Mouse (Mus musculus) adrenal gland, postnatal 10 days (tissue): ENCODE data around the gene Slc39a2. TPM values are rescaled to one million over a fixed set of nuclear protein-coding genes. Genes with fewer than 3 reads are reported as not detected.
"Not testable (repeated sequence)": the region's sequence is repeated elsewhere in the genome, so short reads cannot be mapped to it uniquely, and the experiment has no call there.

Source experiments
- DNase-seq: peaks from one replicate; pipeline ENCODE4 v3.0.0; 2021; ENCODE audit warnings: mixed read lengths
- total RNA-seq, 2 experiments: library from RNA; stranded (reverse); gene quantifications; 2 replicates each; pipeline ENCODE4 v1.2.3; 2021

The Slc39a2 gene
- total RNA-seq, 2 experiments from 2014 or later, result 0.24 to 0.97 TPM

DNA sequence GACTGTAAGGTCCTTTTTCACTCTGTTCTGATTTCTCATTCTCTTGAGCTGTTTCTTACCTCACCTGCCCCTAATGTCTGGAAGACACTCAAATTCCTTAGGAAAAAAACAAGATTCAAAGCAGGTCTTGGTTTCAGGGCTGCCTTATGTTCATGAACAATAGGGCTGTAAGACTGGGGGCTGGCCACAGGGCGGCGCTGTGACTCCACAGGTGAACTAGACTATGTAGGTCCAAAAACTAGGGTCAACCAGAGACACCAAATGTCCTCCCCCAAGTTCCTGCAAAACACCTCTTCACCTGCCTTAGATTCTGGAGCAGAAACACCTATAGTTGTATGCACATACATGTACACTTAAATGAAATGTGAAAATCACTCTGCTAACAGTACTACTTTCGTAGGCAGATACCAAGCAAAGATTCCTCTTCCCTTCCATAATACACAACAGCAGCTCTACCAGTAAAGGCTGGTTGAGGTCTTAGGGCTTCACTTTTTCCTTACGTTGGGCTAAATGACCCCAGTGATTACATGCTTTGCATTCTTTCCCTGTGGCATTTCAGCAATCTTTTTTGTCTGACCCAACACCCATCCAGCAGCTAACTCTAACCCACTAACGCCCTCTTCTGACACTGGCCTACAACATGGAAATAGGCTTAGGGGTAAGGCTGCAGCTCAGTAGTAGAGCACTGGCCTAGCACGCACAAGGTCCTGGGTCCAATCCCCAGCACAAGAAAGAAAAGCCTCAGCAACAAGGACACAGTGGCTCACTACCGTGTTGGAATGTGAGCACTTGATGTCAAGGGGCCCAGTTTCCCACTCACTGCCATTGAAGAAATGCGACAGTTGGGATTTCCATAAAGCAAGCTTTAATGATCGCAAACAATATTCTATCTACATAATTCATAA lies 10.4 kb downstream of the Slc39a2 start:
- DNase-seq, result peak; percentile 88

DNA sequence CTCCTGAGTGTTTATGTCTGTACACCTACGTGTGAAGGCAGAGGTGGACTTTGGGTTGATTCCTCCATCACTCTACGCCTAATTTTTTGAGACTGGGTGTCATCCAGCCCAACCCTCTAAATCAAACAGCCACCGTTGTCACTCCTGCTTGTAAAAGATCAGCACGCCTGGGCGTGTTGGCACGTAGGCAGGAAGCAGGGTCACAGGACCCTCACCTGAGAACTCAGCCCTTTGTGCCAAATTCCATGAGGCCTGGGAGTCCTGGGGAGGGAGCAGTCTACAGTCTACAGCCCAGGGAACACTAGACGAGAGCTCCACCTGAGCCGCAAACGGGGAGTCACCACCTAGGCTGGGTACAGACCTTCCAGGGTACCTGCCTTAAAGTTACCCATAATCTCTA lies 11.1 kb downstream of the Slc39a2 start:
- no peak for DNase-seq

DNA sequence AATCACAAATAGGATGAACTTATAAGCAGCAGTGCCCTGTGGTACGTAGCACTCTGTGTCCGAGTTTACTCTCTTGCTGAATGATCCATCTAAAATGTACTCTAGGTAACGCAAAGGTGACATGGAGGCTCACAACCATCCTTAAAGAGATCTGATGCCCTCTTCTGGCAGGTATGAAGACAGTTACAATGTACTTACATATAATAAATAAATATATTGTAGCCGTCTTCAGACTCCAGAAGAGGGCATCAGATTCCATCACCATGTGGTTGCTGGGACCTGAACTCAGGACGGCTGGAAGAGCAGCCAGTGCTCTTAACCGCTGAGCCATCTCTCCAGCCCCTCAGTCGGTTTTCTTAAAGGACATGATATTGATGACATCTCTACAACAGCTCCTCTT lies 12.0 kb downstream of the Slc39a2 start:
- DNase-seq, result no peak

DNA sequence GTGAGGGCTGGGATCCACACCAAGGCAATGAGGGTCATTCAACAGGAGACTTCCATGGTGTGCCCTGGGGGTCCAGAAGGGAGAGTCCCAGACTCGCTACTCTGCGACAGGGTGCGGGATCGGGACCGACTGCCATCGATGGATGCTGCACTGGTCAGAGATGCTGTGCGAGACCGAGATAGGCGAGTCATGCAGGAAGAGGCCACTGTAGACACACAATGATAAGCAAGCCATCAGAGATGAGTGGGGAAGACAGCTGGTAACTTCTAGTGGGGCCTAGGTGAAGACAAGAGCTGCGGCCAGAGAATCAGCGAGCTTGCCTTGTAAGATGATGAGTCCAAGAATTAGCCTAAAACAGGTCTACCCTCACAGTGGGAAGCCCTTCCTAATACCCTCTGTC lies 13.4 kb downstream of the Slc39a2 start:
- no peak for DNase-seq

DNA sequence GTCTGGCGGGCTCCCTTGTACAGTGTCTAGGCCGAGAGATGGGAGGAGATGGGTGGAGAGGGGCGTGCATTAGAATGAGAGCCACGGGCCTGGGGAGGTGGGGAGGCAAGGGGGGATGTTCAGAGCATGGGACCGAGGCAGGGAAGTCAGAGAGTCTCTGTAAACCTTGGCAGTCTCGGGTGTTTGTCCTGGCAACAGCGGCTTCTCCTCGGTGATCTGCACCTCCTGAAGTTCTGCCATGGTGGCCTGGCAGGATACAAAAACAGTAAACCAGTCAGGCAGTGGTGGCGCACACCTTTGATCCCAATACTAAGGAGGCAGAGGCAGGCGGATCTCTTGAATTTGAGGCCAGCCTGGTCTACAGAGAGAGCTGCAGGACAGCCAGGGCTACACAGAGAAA lies 18.6 kb downstream of the Slc39a2 start:
- no peak for DNase-seq

DNA sequence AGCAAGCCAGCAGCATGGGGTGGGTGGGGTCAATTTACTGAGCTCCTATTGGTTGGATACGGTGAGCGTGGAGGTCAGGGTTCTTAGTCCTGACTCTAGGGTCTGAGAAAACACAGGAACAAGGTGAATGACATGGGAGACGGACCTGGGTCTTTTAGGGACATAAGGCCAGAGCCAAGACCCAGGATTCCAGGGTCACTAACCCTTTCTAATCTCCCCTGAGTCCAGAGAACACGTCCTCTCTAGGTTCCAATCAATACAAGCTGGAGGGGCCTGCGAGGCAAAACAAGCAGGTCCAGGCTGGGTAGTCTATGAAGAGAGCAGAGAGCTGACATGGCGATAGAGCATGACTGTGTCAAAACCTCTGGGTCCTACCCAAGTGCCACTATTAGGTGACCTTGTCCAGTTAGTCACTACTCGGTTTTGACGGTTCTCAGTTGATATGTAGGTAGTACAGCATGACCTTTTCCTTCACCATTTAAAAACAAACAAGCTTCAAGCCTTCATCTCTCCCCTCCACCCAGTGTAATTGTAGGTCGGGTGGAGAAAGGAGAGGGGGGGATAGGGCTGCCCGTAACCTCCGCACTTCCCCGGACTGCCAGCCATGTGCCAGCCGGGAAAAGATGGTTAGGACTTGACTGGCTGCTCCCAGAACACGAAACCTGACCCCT lies 19.8 kb downstream of the Slc39a2 start:
- peak; percentile 59 for DNase-seq

DNA sequence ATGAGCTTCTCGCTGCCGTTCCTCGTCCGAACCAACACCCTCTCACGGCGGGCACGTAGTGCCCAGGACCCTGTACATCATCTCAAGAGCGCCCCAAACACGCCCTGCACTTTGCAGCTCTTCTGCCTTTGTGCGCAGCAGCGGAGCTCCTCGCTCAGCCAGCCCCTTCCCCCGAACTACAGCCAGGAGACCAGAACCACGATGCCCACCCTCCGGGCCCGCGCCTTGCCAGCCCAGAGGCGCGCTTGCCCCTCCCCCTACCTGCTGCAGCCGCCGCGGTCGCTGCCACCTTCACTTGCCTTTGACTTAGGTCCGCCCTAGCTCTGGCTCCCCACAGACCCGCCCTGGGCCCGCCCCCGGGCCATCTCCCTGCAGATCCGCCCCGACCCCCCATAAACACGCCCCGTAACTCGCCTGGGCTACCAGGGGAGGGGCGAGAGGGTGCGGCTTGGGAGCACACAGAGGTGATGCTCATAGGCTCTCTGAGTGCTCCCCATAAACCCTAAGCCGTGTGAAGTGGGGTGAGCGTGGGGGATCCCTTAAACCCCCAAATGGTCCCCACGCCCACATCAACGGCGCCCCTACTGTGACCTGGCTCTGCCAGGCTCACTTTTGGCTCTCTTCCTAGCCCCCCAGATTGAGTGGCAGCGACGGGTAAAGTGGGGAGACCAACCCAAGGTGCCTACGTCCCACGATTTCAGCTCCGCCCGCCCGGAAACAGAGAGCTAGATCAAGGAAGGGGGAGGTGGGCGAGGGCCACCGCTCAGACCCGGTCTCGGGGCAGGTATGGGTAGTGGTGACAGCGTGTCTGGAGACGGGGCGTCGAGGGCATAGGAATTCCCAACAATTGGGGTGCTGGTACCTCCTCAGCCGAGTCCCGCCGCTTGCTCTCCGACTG lies 20.6 kb downstream of the Slc39a2 start:
- peak; percentile 92 for DNase-seq

DNA sequence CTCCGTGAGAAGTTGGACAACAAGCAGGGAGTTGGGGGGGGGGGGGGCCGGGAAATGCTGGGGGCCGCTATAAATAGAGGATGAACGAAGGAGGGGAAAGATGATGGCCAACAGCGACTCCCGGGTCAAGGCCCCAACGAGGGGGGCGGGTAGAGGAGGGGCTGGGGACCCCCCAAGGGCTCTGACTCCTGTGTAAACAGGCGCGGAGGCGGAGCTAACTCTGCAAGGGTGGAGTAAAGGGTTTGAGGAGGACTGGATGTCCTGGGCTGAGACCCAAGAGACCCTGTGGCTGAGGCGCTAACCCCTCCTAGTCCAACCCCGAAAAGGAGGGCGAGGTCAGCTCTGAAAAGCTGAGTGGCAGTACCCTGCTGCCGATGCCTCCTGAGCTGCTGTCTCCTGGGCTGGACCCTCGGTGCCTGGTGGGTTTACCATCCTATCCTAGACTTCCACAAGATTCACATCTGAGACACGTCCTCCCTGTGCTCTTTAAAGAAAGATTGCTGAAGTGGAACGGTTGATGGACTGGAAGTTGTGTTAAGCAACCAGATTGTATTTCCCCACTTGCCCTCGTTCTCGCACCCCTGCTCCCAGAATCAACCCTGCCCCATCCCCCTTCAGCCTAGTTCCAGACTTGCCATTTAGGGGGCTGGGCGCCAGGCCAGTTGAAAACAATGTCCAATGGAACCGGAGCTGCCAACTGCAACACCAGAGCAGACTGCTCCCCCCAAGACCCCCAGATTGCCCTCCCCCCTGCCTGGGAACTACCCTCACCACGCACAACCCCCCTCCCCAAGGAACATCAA lies 21.5 kb downstream of the Slc39a2 start, which contains the start of gene Ndrg2:
TSS of gene Ndrg2 (minus strand) at position 199 of the 803 bp plus-strand sequence.
- peak; percentile 76 for DNase-seq

DNA sequence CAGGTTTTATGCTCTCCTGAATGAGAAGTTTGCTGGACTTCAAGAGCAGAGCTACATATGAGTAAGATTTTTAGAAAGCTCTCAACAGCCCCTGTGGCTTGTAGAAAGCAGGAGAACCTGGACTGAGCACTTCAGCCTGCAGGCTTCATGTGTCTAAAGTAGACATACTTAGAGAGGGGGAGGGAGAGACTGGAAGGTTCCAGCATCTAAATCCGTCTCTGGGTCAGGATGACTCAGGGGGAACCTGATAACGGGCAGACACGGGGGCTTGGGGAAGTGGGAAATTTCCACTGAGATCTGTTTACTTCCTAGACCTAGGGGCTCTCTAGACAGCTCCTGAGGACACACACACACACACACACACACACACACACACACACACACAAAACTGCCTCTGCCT lies 22.3 kb downstream of the Slc39a2 start:
- no peak for DNase-seq

DNA sequence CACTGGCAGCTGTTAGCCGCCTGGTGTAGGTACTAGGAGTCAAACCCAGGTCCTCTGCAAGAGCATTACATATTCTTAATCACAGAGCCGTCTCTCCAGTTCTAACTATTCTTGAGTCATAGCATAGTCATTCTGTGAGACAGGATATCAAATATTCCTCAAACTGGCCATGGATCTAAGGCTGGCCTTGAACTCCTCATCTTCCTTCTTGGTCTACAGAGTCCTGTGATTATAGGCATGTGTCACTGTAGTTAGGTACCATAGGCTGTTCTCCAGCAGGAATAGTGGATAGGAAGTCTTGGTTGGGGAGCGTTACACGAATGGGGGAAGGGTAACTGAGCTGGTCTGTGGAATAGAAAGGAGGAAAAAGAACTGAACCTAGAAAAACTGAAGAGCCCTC lies 23.9 kb downstream of the Slc39a2 start:
- no peak for DNase-seq

DNA sequence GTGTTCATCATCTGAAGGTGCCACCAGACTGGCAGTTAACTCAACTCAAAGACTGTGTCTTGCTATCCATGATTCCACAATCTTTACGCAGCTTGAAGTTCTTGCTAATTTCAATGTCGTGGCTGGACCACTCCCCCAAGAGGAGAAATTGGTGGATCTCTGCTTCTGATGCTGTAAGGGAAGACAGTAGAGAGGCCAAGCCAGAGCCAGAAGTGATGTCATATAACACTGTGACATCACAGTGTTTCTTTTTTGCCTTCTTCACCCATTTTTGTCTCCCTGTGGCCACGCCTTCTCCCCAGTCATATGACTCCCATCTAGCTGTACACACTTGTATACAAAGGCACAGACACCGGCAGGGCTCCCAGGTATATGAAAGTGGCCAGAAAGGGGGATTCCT lies 25.4 kb downstream of the Slc39a2 start, which contains the start of gene Tppp2:
TSS of gene Tppp2 (plus strand) at position 301 of the 400 bp plus-strand sequence.
- DNase-seq, result no peak

DNA sequence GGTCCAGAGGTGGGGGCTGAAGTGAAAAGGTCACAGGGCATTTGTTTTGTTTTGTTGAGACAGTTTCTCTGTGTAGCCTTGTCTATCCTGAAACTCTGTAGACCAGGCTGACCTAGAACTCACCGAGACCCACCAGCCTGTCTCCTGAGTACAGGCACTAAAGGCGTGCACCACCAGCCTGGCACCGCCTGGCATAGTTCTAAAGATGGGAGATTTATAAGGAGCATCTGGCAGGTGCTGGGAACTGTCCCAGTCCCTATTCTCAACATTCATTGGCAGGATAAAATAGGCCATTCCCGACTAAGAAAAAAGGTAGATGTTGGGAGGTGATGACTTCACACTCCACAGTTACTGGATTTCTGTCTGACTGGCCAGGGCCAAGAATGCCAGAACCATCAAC lies 26.3 kb downstream of the Slc39a2 start:
- DNase-seq, result no peak

DNA sequence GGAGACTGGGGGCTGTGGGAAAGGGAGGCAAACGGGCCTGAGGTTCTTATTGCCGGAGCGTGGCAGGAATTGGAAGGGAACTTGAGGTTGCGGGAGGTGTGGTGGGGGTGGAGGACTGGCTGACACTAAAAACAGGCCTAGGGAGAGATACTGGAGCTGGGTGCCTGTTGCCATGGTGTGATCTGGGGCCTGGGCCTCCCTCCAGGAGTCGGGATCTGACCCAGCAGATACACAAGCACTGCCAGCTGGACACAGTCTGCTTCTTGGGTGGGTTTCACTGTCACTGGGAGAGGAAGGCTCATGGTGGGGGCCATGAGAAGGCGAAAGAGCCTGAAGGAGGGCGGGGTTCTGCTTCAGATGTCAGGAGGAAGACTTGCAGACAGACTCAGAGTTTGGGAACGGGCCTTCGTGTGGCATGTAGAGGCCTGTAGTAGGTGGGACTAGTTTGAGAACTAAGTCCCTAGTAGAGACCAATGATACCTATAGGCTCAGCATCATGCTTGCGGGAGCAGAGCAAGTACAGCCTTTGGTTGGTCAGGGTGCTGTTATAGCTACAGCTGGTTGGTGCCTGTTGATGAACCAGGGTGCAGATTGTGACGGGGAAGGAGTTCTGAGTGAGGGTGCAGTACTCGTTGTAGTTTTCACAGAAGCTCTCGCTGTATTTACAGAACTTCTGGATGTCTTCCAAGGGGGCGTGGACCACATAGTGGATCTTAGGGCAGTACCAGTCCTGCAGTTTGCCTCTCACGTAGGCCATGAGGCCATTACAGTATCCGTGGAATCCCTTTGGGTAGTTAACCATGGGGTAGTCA lies 29.3 kb downstream of the Slc39a2 start:
- no peak for DNase-seq

DNA sequence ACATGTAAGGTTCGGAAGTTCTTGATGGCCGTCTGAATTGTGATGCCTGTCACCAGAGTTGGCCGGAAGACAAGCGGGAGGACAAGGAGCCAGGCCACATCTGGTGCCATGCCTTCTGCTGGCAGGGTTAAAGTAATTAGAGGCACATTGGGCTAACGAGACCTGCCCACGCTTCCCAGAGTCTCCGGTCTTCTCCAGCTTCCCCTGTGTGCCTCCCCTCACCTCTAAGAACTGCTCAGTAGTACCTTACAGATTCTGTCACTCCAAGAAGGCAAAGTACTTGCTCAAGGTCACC lies 29.8 kb downstream of the Slc39a2 start, which contains the start of gene Rnase13:
TSS of gene Rnase13 (minus strand) at position 203 of the 295 bp plus-strand sequence.
- no peak for DNase-seq

DNA sequence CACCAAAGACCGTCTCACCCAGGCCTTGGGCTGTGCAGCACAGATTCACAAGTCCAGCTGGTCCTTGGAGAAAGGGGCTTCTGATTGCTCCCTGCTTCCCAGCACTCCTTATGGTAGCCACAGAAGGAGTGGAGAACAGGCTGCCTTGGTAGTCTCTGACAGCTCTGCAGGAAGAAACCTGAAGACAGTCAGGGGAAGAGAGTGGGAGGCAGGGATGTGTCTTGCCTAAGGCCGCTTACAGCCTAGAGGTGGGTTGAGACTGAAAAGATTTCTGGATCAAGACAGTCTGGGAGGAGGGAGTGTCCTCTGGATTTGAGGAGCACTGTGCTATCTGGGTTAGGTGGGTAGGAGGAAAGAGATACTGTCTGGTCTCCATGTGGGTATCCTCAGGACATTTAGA lies 30.2 kb downstream of the Slc39a2 start:
- DNase-seq, result no peak

DNA sequence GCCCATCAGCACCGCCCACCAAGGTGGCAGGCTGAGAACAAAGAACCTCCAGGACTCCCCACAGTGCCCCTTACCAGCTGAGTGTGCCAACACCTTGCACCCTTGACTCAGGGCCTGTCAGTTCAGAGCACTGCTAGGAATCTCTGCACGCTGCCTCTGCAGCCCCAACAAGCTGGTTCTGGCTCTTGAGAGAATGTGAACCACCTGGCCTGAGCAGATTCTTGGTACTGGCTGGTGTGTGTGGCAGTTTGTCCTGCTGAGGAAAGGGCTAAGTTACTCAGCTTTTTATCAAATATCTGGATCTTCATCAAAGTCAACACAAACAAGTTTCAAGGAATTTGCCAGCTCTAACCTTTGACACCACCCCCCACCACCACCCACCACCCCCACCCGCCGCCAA lies 30.8 kb downstream of the Slc39a2 start:
- DNase-seq, result no peak

DNA sequence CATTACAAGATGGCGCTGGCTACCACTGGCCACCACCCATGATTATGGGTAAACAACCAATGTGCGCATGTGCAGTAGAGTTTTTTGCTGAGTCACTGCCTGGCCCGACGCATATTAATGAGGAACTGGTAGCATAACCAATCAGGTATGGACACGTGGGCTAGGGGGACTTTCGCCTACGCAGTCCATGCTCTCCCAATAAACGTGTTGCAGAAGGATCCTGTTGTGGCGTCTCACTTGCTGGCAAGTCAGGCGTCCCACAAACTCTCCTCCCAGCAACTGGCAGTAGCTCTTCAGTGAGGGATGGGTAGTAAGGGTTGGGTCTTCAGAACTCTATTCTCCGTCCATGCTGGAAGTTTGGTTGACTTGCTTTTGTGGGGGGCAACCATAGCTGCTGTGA lies 34.2 kb downstream of the Slc39a2 start:
- not testable (repeated sequence) for DNase-seq

DNA sequence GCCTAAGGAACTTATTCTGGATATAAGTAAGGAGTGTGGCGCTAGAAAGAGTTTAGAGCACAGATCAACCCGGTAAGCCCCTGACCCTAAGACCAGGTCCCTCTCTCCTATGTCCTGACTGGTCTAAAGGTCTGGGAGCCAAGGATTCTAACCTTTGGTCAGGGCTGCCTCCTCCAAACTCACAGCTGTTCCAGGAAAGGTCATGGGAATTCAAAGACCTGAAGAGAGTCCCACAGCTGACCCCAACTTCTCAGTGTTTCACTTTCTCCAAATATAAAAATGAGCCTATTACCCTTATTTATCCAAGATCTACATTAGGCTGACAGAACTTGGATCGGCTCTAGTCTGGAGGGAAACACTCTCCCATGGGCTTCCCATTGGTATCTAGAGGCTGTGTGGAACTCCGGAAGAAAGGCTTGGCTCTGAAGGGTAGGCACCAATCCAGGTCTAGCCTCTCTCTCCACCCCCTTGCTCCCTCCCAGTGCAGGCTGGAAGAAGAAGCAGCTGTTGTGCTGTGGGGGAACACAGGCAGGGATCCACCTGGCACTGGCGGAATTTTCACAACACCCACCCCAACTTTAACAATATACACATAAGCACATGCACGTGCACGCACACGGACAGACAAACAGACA lies 36.7 kb downstream of the Slc39a2 start:
- DNase-seq, result peak; percentile 69

DNA sequence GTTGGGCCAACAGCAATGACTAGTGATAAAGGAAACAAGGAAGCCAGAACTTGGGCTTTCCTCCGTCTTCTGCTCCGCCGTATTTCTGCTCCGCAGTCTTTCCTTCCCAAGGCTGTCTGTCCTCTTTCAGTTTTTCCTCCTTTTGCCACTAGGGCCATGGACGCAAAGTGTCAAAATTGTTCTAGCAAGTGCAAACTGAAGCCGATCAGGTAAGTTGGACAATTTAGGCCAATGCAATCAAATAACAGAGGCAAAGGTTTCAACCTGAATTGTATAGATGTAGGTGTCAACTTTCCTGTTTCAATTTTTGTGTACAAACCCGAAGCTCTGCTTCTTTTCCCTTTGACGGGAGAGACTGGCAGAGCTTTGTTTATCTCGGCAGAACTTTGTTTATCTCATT lies 37.3 kb downstream of the Slc39a2 start:
- DNase-seq, result no peak

DNA sequence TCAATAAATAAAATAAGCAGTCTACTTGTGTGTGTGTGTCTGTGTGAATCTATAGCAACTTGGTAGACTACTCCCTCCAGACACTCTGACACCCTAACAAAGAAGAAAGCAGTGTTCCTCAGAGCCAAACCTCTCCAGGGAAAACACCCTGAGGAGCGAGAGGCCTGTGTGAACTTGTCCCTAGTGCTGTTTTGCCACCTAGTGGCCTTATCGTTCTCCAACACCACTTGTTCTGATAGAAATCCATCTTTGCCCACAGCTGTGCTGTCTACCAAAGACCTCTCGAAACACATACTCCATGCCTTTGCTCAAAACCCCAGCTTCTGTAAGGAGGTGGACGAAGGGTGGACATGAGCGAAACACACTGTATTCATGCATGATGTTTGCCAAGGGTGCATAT lies 38.1 kb downstream of the Slc39a2 start:
- peak; percentile 72 for DNase-seq
